ENCODE assay signal across 26 mouse cellular contexts in genomic region chr1:165386525-165386923, GRCm38 (mm10).
"Had no signal": no experiment of that assay in that cellular context is flagged by ENCODE, and none has a peak within 500 bp of the region (broad histone marks: within the 10 kb centered on the region; RNA-seq: fewer than 3 reads in every experiment).

No protein-coding gene starts in this region.

- H3K4me1 ChIP-seq: heart, embryonic 13.5 days; heart, embryonic 15.5 days; hindbrain, embryonic 13.5 days; hindbrain, embryonic 15.5 days; kidney, embryonic 15.5 days; limb, embryonic 13.5 days; limb, embryonic 15.5 days had no signal

- DNase-seq: forebrain, postnatal 0 days; gastrocnemius, postnatal 14 days; gastrocnemius, postnatal 36 days; heart, adult 11 months; heart, adult 2 months; heart, postnatal 14 days; heart, postnatal 36 days; kidney, adult 11 months; kidney, adult 2 months; kidney, adult 9 months; kidney, postnatal 14 days; kidney, postnatal 36 days; layer of hippocampus, adult 9-11 months; layer of hippocampus, postnatal 36 days; left cerebral cortex, postnatal 4 days had no signal

- ATAC-seq: forebrain, postnatal 0 days; hindbrain, postnatal 0 days; intestine, embryonic 16.5 days had no signal

- H3K9me3 ChIP-seq: heart, embryonic 13.5 days; heart, embryonic 15.5 days; hindbrain, embryonic 13.5 days; hindbrain, embryonic 15.5 days; kidney, embryonic 15.5 days; limb, embryonic 13.5 days; limb, embryonic 15.5 days had no signal

- H3K27me3 ChIP-seq: heart, embryonic 13.5 days; heart, embryonic 15.5 days; hindbrain, embryonic 13.5 days; hindbrain, embryonic 15.5 days; kidney, embryonic 15.5 days; limb, embryonic 13.5 days; limb, embryonic 15.5 days had no signal

- H3K9ac ChIP-seq: forebrain, postnatal 0 days; heart, embryonic 13.5 days; heart, embryonic 15.5 days; hindbrain, embryonic 13.5 days; hindbrain, embryonic 15.5 days; kidney, embryonic 15.5 days; limb, embryonic 13.5 days; limb, embryonic 15.5 days had no signal

- H3K27ac ChIP-seq: heart, adult 2 months; heart, embryonic 13.5 days; heart, embryonic 15.5 days; hindbrain, embryonic 13.5 days; hindbrain, embryonic 15.5 days; hindbrain, postnatal 0 days; kidney, embryonic 15.5 days; kidney, postnatal 0 days; limb, embryonic 13.5 days; limb, embryonic 15.5 days had no signal

- H3K4me2 ChIP-seq: heart, embryonic 11.5 days; heart, embryonic 13.5 days; heart, embryonic 15.5 days; hindbrain, embryonic 13.5 days; hindbrain, embryonic 15.5 days; kidney, embryonic 15.5 days; limb, embryonic 13.5 days; limb, embryonic 15.5 days had no signal

- H3K4me3 ChIP-seq: heart, adult 2 months; heart, embryonic 13.5 days; heart, embryonic 15.5 days; hindbrain, embryonic 13.5 days; hindbrain, embryonic 15.5 days; kidney, embryonic 15.5 days; limb, embryonic 13.5 days; limb, embryonic 15.5 days had no signal
